ENCODE assay signal across 9 mouse cellular contexts in the genomic region with DNA sequence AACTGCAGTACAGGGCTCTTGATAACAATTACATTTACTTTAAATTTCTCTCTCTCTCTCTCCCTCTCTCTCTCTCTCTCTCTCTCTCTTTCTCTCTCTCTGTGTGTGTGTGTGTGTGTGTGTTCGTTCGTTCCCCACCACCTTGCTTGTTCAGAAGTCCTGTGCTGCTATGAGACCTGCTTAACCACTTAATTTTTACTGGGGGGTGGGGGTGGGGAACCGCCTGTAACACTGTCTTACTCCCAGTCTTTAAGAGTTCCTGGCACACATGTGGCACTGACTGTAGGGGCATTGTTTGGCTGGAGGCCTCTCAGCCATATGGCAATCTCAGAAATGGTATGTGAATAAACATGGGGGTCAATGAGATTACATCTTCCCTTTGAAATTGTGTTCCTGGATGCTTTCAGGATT.
A peak's percentile ranks its signal among the peaks of the same experiment; 100 is the strongest.
DNase-seq lines count a peak whose midpoint lies in the region; ATAC-seq and TF ChIP-seq lines count a peak whose summit lies in the region.
"Had no signal": no experiment of that assay in that cellular context is flagged by ENCODE, and none has a peak within 500 bp of the region (broad histone marks: within the 10 kb centered on the region; RNA-seq: fewer than 3 reads in every experiment).

No protein-coding gene starts in this region.

- DNase-seq in heart, adult 8-10 months (ENCODE audit: low spot score), result no peak
- no peak for DNase-seq in hindbrain, embryonic 14.5 days (ENCODE audit: low spot score)
- DNase-seq in ovary, postnatal 14 days (ENCODE audit: low spot score), result no peak
- no peak for DNase-seq in cerebellum, postnatal 14 days
- DNase-seq in right cerebral cortex, postnatal 4 days, result no peak

- no peaks in the 10 kb centered on the region for H3K9me3 ChIP-seq in heart, embryonic 12.5 days (replicated peaks)
- H3K9me3 ChIP-seq in hindbrain, embryonic 14.5 days (ENCODE audit: control insufficient read depth, low read length), result no peaks in the 10 kb centered on the region
- no peaks in the 10 kb centered on the region for H3K9me3 ChIP-seq in midbrain, embryonic 16.5 days (replicated peaks; ENCODE audit: control insufficient read depth, low read length, poor library complexity, severe bottlenecking)

- peak overlapping the region; percentile 60 for H3K4me3 ChIP-seq in heart, embryonic 12.5 days
- H3K4me3 ChIP-seq in bone marrow macrophage, adult 2 months (ENCODE audit: insufficient read depth, low read length), result peak overlapping the region; percentile 42
- peak overlapping the region; percentile 52 for H3K4me3 ChIP-seq in hindbrain, embryonic 14.5 days (replicated peaks; ENCODE audit: low read length)
- peak overlapping the region; percentile 69 for H3K4me3 ChIP-seq in midbrain, embryonic 16.5 days (ENCODE audit: low read depth, low read length)

- TF ChIP-seq POLR2A in bone marrow macrophage, adult 2 months (IDR thresholded peaks at IDR 0.05; ENCODE audit: borderline replicate concordance, low read depth, low read length), result no peak

- no peak for ATAC-seq in heart, embryonic 12.5 days (ENCODE audit: insufficient number of reproducible peaks, low FRiP score)
- no peak for ATAC-seq in hindbrain, embryonic 14.5 days (ENCODE audit: low FRiP score)
- no peak for ATAC-seq in midbrain, embryonic 16.5 days

- no peaks in the 10 kb centered on the region for H3K27me3 ChIP-seq in heart, embryonic 12.5 days (replicated peaks)
- H3K27me3 ChIP-seq in hindbrain, embryonic 14.5 days (ENCODE audit: control insufficient read depth, insufficient read depth, low read length), result no peaks in the 10 kb centered on the region
- no peaks in the 10 kb centered on the region for H3K27me3 ChIP-seq in midbrain, embryonic 16.5 days (ENCODE audit: control insufficient read depth, insufficient read depth, low read depth, low read length)
- H3K27me3 ChIP-seq: Patski had no signal

- peak overlapping the region; percentile 84 for H3K27ac ChIP-seq in heart, embryonic 12.5 days (ENCODE audit: poor library complexity, severe bottlenecking)
- no peak overlapping the region for H3K27ac ChIP-seq in bone marrow macrophage, adult 2 months (ENCODE audit: insufficient read depth, low read depth, low read length)
- H3K27ac ChIP-seq in hindbrain, embryonic 14.5 days, result peak overlapping the region; percentile 94
- peak overlapping the region; percentile 72 for H3K27ac ChIP-seq in midbrain, embryonic 16.5 days (ENCODE audit: low read length)

- peak overlapping the region; percentile 56; the same call in 1 of the 2 replicates for H3K9ac ChIP-seq in heart, embryonic 12.5 days
- H3K9ac ChIP-seq in hindbrain, embryonic 14.5 days, result peak overlapping the region; percentile 86
- 0 out of 2 replicates have a peak overlapping the region, but pooled peaks have one; percentile 50 for H3K9ac ChIP-seq in midbrain, embryonic 16.5 days (ENCODE audit: low read depth, low read length)

- peaks cover 59% of the 10 kb centered on the region for H3K4me1 ChIP-seq in heart, embryonic 12.5 days (replicated peaks)
- peaks cover 37% of the 10 kb centered on the region for H3K4me1 ChIP-seq in bone marrow macrophage, adult 2 months (ENCODE audit: control insufficient read depth, insufficient read depth, low read length)
- peaks cover 68% of the 10 kb centered on the region for H3K4me1 ChIP-seq in hindbrain, embryonic 14.5 days (replicated peaks; ENCODE audit: control insufficient read depth, insufficient read depth, low read length)
- peaks cover 59% of the 10 kb centered on the region for H3K4me1 ChIP-seq in midbrain, embryonic 16.5 days (ENCODE audit: control insufficient read depth, insufficient read depth, low read length)

- WGBS in heart, embryonic 12.5 days, result 1% methylated on average over 3 of the region's 3 CpGs
- 6% methylated on average over 3 of the region's 3 CpGs for WGBS in hindbrain, embryonic 14.5 days
- 1% methylated on average over 3 of the region's 3 CpGs for WGBS in midbrain, embryonic 16.5 days

- peak overlapping the region; percentile 88 for H3K4me2 ChIP-seq in heart, embryonic 12.5 days
- peak overlapping the region; percentile 91 for H3K4me2 ChIP-seq in hindbrain, embryonic 14.5 days (replicated peaks)
- H3K4me2 ChIP-seq in midbrain, embryonic 16.5 days (ENCODE audit: low read length), result peak overlapping the region; percentile 93

- no peaks in the 10 kb centered on the region for H3K36me3 ChIP-seq in heart, embryonic 12.5 days
- H3K36me3 ChIP-seq in hindbrain, embryonic 14.5 days (replicated peaks; ENCODE audit: control insufficient read depth, insufficient read depth), result no peaks in the 10 kb centered on the region
- no peaks in the 10 kb centered on the region for H3K36me3 ChIP-seq in midbrain, embryonic 16.5 days (ENCODE audit: control insufficient read depth, insufficient read depth, low read length)

- TF ChIP-seq CTCF in bone marrow macrophage, adult 2 months (IDR thresholded peaks at IDR 0.05; ENCODE audit: low read depth, low read length), result no peak
